ENCODE assay signal across 12 mouse cellular contexts in genomic region chr16:9836542-9836941, GRCm38 (mm10).
DNase-seq lines count a peak whose midpoint lies in the region; ATAC-seq lines count a peak whose summit lies in the region.
"Had no signal": no experiment of that assay in that cellular context is flagged by ENCODE, and none has a peak within 500 bp of the region (broad histone marks: within the 10 kb centered on the region; RNA-seq: fewer than 3 reads in every experiment).

No protein-coding gene starts in this region.

- peak; percentile 2 for DNase-seq in kidney, postnatal 14 days
- no peak for DNase-seq in kidney, postnatal 25 days
- DNase-seq in ES-CJ7 (ENCODE audit: low read depth, low spot score), result peak; percentile 38
- peak; percentile 48 for DNase-seq in R1 (ENCODE audit: low read depth, low spot score)
- DNase-seq in forelimb bud, embryonic 11.5 days (ENCODE audit: low read depth, low spot score), result peak; percentile 53
- no peak for DNase-seq in ovary, adult 18-20 months (ENCODE audit: low spot score)
- no peak for DNase-seq in frontal cortex, postnatal 25 days (ENCODE audit: low spot score in 2 of 2)
- DNase-seq: cerebellum, postnatal 25 days; gastrocnemius, postnatal 25 days; kidney, adult 11 months; layer of hippocampus, postnatal 36 days had no signal

- no peak for ATAC-seq in CD4-positive, CD25-positive, alpha-beta regulatory T cell, adult 4 months

Comparison
In these comparisons a context has a peak if more than half of its experiments do, and no peak if none do; other contexts are left out.
1. DNase-seq: peak in kidney, postnatal 14 days (single experiment), ES-CJ7 (single experiment), R1 (single experiment) and forelimb bud, embryonic 11.5 days (single experiment); none in kidney, postnatal 25 days (0 of 2), ovary, adult 18-20 months (single experiment) and frontal cortex, postnatal 25 days (0 of 2).